Mouse (Mus musculus): Measurements from ENCODE around the gene Yipf1. TPM values are rescaled to one million over a fixed set of nuclear protein-coding genes. Genes with fewer than 3 reads are reported as not detected.

Yipf1 gene
- total RNA-seq (2021), result 10 to 100 TPM; 41.3 to 44.9 TPM

DNA sequence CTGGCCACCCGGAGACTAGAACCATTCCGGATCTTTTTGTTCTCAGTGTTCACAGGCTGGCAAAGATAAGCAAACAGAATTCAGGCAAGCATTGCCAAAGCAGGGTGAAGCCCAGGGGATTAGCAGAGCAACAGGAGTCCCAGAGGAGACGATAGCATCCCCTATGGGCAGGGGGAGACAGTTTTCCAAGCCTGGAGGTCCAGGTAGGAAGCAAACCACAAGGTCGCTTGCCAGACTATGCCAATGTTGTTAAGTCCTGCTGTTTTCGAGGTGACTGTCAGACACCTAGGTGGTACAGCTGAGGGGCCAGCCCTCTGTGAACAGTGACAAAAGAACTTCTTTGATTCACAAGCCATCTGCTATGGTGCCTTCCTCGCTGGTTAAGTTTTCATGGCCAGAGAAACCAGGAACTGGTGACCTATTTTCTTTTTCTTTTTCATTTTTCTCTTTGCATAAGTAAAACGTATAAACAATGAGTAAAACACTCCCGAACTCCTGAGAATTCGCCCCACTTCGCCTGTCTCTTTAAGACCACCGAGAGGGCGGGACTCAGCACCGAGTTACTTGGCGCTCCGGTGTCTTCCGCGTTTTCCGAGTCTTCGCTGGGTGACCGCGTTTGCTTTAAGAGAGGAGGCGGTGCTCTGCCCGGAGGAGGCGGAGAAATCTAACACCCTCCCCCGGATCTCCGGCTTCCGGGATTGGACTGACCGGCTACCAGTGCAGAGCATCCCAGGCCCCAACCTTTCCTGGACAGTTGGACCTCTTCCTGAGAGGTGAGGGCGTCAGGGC, at the start of gene Yipf1:
TSS of gene Yipf1 (plus strand) at position 674 of the 789 bp plus-strand sequence.
- intact Hi-C loops (cut with DNase I), result loop anchor here (1.0 kb wide), 1 partner anchor 61 kb away; the partner anchor contains the start of genes Hspb11 and Lrrc42
- DNase-seq (ENCODE audit: low spot score in 2 of 2), result peak; percentile 85 to 93

DNA sequence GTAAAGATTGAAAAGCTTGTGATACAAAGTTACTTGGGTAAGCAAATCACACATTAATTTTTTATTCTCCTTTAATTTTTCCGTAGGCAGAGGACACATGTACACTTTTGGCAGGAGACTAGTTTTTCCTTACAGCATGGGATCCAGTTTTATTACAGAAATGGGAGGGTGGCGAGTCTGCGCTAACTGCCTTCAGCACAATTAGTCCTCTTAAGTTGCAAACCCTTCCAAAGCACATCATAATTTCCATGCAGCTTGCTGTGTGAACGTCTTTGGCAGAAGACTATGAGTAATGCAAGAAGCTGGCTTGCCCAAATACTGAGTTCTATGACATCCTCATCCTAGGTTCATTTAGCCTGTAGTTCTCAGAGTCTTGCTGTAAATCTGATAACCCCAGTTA, 40.5 kb upstream of the Yipf1 start:
- DNase-seq (ENCODE audit: low spot score in 2 of 2), result no peak
- intact Hi-C loops (cut with DNase I), result no loop called here

DNA sequence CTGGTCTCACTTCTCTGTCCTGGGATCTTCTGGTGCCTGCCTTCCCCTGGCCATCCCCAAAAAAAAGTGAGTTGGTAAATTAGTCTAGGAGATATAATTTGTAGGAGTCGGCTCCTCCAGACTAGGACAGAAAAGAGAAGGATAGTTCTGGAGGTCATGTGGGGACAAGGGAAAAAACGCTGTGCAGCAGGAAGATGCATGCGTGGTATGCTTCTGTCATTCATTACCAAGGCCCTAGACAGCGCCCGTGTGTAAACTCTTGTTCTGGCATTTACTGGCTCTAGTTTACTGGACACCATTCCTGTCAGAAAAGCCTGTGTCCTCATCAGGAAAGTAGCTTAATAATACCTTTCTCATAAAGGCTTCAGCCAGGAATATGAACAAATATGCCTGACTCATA, 39.7 kb upstream of the Yipf1 start:
- DNase-seq (ENCODE audit: low spot score in 2 of 2), result no peak
- intact Hi-C loops (cut with DNase I), result no loop called here

GRCm38 (mm10) chr4:107278188-107278707, 35.9 kb upstream of the Yipf1 start:
- DNase-seq (ENCODE audit: low spot score in 2 of 2), result no peak
- intact Hi-C loops (cut with DNase I), result no loop called here

DNA sequence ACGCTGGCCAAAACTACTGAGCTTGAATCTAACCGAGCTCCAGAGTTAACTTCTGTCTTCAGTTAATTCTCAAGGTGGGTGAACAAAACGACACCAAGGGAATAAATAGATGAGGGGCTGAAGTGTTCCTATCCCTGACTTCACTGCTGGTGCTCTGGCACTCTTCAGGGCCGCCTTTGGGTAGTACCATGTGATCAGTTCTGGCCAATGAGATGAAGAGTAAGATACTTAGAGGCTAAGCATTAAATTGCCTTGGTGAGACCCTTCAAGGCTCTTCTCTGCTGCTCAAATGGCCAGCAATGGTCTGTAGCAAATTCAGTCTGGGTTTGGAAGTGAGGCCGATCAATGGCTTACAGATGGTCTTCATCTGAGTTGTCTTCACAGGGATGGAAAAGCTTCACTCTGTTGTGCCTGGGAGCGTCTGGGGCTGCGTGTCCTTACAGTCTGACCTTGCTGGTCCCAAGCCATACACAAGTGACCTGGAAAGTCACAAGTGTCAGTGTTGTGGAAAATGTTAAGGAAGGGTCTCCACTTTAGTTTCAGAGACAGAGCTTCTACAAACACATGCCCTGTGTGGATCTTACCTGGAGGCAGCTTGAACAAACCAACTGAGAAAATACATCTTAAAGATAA, 33.2 kb upstream of the Yipf1 start:
- no peak for DNase-seq (ENCODE audit: low spot score in 2 of 2)
- intact Hi-C loops (cut with DNase I), result no loop called here

- no peak for DNase-seq (ENCODE audit: low spot score in 2 of 2)
- intact Hi-C loops (cut with DNase I), result no loop called here
Measured at GRCm38 (mm10) chr4:107285446-107286200, 28.5 kb upstream of the Yipf1 start.

DNA sequence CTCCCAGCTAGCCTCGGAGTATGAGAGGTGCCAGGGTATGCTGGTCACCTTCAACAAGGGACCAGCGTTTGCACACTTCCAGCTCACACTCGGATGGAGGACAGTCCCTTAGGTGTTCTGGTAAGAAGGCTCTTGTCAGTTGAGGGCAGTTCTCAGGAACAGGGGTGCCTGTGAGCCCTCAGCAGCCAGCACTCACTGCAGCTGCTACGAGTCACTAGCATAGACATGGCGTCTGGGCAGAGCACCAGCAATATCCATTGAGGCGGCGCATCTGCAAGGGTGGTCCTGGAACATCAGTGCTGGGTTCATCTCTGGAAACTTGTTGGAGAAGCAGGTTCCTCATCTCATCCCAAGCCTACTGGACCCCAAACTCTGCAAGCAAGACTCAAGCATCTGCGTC, 27.8 kb upstream of the Yipf1 start:
- intact Hi-C loops (cut with DNase I), result no loop called here
- no peak for DNase-seq (ENCODE audit: low spot score in 2 of 2)

DNA sequence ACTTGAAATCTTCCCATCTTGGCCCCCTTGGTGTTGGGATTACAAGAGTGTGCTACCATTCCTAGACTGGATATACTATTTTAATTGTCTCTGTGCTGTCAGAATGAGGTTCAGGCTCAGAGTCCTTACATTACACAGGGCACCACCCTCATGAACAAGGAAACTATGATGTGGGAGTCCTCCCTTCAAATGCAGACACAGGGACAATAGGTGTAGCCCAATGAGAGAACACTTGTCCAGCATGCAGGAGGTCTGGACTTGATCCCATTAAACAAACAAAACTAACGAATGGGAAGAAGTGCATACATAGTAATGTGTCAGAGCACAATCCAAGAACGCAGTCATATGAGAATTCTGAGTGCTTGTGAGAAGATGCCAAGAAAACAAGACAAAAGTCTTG, 26.6 kb upstream of the Yipf1 start:
- no peak for DNase-seq (ENCODE audit: low spot score in 2 of 2)
- intact Hi-C loops (cut with DNase I), result no loop called here

- peak; percentile 34 to 63 for DNase-seq (ENCODE audit: low spot score in 2 of 2)
- intact Hi-C loops (cut with DNase I), result no loop called here
Measured at GRCm38 (mm10) chr4:107291611-107292272, 22.4 kb upstream of the Yipf1 start.

DNA sequence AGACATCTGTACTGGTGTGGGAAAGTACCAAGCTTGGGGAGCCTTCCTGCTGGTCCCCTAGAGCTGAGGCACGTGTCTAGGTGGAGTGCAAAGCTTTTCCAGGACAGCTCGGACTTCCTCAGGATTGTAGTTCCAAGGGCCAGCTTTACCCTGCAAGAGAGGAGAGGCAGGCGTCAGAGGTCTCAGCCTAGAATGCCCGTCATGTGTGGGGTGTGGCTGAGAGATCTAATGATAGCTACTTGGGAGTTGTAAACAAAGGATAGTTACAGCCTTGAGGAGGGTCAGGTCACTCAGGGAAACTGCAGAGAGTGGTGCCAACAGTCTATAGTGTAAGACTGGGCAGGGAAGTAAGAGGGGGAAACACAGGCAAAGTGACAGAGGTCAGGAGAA, 21.9 kb upstream of the Yipf1 start:
- intact Hi-C loops (cut with DNase I), result no loop called here
- DNase-seq (ENCODE audit: low spot score in 2 of 2), result no peak

- no peak for DNase-seq (ENCODE audit: low spot score in 2 of 2)
- intact Hi-C loops (cut with DNase I), result no loop called here
Measured at GRCm38 (mm10) chr4:107298071-107298606, 16.0 kb upstream of the Yipf1 start.

GRCm38 (mm10) chr4:107299779-107300340, 14.3 kb upstream of the Yipf1 start:
- intact Hi-C loops (cut with DNase I), result no loop called here
- DNase-seq (ENCODE audit: low spot score in 2 of 2), result no peak

DNA sequence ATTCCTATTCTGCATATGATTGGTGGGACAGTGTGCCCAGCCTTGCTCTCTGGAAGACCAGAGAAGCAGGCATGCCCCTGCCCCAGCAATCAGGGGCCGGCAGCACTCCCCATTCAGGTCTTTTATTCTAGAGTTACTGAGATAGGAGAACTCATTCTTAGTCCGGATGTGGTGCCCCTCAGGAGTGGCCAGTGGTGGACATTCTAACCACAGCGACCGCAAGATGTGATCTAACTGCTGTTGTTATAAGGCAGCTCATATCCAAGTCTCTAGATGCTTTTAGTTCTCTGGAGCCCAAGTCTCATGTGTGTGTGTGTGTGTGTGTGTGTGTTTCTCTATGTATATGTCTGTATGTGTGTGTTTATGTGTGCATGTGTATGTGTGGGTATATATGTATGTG, 13.8 kb upstream of the Yipf1 start:
- intact Hi-C loops (cut with DNase I), result no loop called here
- no peak for DNase-seq (ENCODE audit: low spot score in 2 of 2)

GRCm38 (mm10) chr4:107300902-107301555, 13.1 kb upstream of the Yipf1 start:
- no peak for DNase-seq (ENCODE audit: low spot score in 2 of 2)
- intact Hi-C loops (cut with DNase I), result no loop called here

DNA sequence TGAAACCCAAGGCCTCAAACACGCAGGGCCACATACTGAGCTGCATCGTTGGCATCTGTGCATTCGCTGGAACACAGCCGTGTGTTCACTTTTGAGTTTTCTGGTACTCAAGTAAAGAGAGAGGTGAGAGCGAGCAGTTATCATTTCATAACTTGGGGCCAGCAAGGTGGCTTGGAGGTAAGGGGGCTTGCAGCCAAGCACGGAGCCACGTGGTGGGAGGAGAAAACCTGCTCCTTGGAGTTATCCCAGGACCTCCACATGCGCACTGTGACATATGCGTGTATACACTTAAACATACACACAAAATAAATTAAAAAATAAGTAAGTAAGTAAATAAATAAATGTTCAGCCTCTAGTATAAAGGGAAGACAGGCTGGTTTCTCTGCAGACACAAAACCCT, 11.9 kb upstream of the Yipf1 start:
- intact Hi-C loops (cut with DNase I), result no loop called here
- DNase-seq (ENCODE audit: low spot score in 2 of 2), result no peak

DNA sequence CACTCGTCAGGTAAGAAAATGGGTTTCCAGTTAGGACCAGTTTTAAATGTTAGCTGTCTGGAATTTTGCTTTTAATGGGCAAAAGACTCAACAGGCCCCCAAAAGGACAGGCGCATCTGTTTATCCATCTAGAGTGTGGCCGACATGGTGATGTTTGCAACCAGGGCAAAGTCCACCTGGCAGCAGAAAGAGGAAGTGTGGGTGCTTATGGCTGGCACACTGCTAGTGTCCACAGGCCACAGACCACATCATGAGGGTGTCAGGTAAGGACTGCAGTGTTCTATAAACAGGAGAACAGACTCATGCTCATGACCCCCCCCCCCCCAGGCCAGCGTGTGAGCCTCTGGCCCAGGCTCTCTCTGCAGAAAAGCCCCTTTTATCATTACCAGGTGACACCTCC, 11.3 kb upstream of the Yipf1 start:
- intact Hi-C loops (cut with DNase I), result no loop called here
- no peak for DNase-seq (ENCODE audit: low spot score in 2 of 2)

DNA sequence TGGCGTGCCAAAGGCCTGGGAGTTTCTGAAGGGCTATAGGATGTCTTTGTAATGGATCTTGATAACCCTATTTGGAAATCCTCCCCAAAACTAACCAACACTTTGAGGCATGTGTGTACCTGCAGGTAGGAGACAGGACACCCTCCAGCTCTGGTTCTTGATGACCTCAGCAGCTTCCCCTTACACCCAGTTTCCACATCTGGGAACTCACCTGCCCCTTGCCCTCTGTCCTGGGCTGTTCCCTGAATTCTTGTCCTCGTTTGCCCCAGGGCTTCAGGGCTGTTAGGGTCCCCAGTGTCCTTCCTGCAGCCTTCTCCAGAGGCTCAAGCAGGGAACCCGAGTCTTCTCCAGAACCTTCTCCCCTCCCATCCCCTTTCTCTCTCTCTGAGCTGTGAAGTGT, 10.6 kb upstream of the Yipf1 start:
- no peak for DNase-seq (ENCODE audit: low spot score in 2 of 2)
- intact Hi-C loops (cut with DNase I), result no loop called here

DNA sequence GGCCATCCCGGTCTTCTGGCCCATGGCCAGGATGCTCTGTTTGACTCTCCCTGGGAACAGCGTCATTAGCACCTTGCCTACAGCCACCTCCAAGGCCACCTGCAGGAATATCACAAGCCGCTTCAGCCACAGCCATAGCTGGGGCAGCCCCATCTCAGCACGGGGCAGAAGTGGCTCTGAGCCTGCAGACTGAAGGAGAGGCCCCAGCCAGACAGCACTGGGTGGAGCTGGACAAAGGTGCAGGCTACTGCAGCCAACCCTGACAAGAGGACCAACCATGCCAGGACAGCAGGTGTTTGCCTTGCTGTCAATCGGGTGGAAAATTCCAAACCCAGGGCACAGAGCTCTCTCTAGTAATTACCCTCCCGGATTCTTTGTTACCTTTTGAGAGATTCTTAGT, 7.2 kb upstream of the Yipf1 start, which contains the start of gene Dio1:
TSS of gene Dio1 (minus strand) at position 204 of the 400 bp plus-strand sequence.
- intact Hi-C loops (cut with DNase I), result no loop called here
- no peak for DNase-seq (ENCODE audit: low spot score in 2 of 2)

DNA sequence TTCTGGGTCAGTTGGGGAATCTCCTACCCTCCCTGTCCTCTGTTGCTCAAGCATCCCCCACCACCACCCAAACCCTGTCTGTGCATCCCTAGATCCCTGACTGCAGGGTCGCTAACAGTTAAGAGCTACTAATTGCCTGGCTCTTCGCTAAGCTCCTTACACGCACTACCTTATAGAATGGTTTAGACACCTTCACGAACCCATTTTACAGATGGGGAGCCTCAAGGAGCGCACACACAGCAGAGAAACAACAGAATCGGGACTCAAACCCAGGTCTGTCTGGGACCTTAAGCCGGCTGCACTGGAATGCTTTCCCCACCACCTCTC, 279 bp downstream of the Yipf1 start:
- DNase-seq (ENCODE audit: low spot score in 2 of 2), result no peak
- intact Hi-C loops (cut with DNase I), result loop anchor here (1.0 kb wide), 1 partner anchor 61 kb away; the partner anchor contains the start of genes Hspb11 and Lrrc42

Data from left cerebral cortex, postnatal 25 days (tissue).